Mouse (Mus musculus): ENCODE data around the gene Lrba.

GRCm38 (mm10) chr3:86638552-86639348 lies 414.3 kb downstream of the Lrba start:
- TF ChIP-seq CTCF (IDR thresholded peaks at IDR 0.05) (no peak), EP300 (IDR thresholded peaks at IDR 0.05; ENCODE audit: insufficient read depth, low read depth, low read length) (no peak)
